Mouse (Mus musculus) kidney, postnatal 10 days (tissue): ENCODE measurements at regions not wholly inside any gene's neighbourhood (a gene's known extent, or its start where the extent isn't known, plus 50 kb on each side); places are given as distances from the start of the nearest gene placed in this dataset.

Experiments used
- DNase-seq: peaks from one replicate; pipeline ENCODE4 v3.0.0; 2021; ENCODE audit warnings: mixed read lengths

- DNase-seq, result no peak
Observed at GRCm38 (mm10) chr1:100551293-100551692, 778.7 kb downstream of the Cntnap5b start.

- DNase-seq, result peak; percentile 56
Observed at GRCm38 (mm10) chr1:100556937-100557336, 784.4 kb downstream of the Cntnap5b start.
